Mouse (Mus musculus) adrenal gland, adult 2 months (tissue): Measurements from ENCODE around the gene Ptprm. TPM values are rescaled to one million over a fixed set of nuclear protein-coding genes. Genes with fewer than 3 reads are reported as not detected.

Experiments used
- DNase-seq: peaks from one replicate; pipeline ENCODE4 v3.0.0; 2021
- polyA plus RNA-seq: library from polyadenylated mRNA; depleted of rRNA; stranded (reverse); fragments of >200 nt; gene quantifications from 2 replicates; pipeline ENCODE4 v1.2.3, GENCODE M21; 2012
- total RNA-seq, 2 experiments: library from RNA; stranded (reverse); gene quantifications; 2 replicates each; pipeline ENCODE4 v1.2.3; 2021

Gene Ptprm
- total and polyA plus RNA-seq, 3 experiments = 8.6 to 33.3 (median 27.8) TPM

GRCm38 (mm10) chr17:67215326-67215725 is 138.9 kb downstream of the Ptprm start:
- no peak for DNase-seq

- DNase-seq = peak; percentile 30
Measured at GRCm38 (mm10) chr17:67213711-67214110, 140.5 kb downstream of the Ptprm start.

GRCm38 (mm10) chr17:67209676-67210344 is 144.4 kb downstream of the Ptprm start:
- DNase-seq = peak; percentile 14

GRCm38 (mm10) chr17:67208600-67208999 is 145.7 kb downstream of the Ptprm start:
- no peak for DNase-seq

- DNase-seq = no peak
Measured at GRCm38 (mm10) chr17:67206984-67207383, 147.3 kb downstream of the Ptprm start.

GRCm38 (mm10) chr17:67201151-67201550 is 153.1 kb downstream of the Ptprm start:
- no peak for DNase-seq

GRCm38 (mm10) chr17:67193728-67194127 is 160.5 kb downstream of the Ptprm start:
- no peak for DNase-seq

- no peak for DNase-seq
Measured at GRCm38 (mm10) chr17:67188514-67188913, 165.7 kb downstream of the Ptprm start.

- DNase-seq = no peak
Measured at GRCm38 (mm10) chr17:67186879-67187278, 167.4 kb downstream of the Ptprm start.

- no peak for DNase-seq
Measured at GRCm38 (mm10) chr17:67185942-67186341, 168.3 kb downstream of the Ptprm start.

GRCm38 (mm10) chr17:67179446-67179845 is 174.8 kb downstream of the Ptprm start:
- no peak for DNase-seq

GRCm38 (mm10) chr17:67178686-67179265 is 175.5 kb downstream of the Ptprm start:
- DNase-seq = peak; percentile 49

GRCm38 (mm10) chr17:67175836-67176235 is 178.4 kb downstream of the Ptprm start:
- peak; percentile 56 for DNase-seq

- peak; percentile 23 for DNase-seq
Measured at GRCm38 (mm10) chr17:67171353-67171752, 182.9 kb downstream of the Ptprm start.

GRCm38 (mm10) chr17:67170696-67171095 is 183.6 kb downstream of the Ptprm start:
- peak; percentile 47 for DNase-seq

GRCm38 (mm10) chr17:67165876-67166275 is 188.4 kb downstream of the Ptprm start:
- no peak for DNase-seq

GRCm38 (mm10) chr17:67159611-67160010 is 194.6 kb downstream of the Ptprm start:
- DNase-seq = peak; percentile 34

- no peak for DNase-seq
Measured at GRCm38 (mm10) chr17:67157089-67157752, 197.0 kb downstream of the Ptprm start.

- no peak for DNase-seq
Measured at GRCm38 (mm10) chr17:67152218-67152617, 202.0 kb downstream of the Ptprm start.

GRCm38 (mm10) chr17:67150441-67150840 is 203.8 kb downstream of the Ptprm start:
- no peak for DNase-seq

- DNase-seq = no peak
Measured at GRCm38 (mm10) chr17:67142183-67142756, 212.0 kb downstream of the Ptprm start.

- no peak for DNase-seq
Measured at GRCm38 (mm10) chr17:67140502-67140901, 213.8 kb downstream of the Ptprm start.

- no peak for DNase-seq
Measured at GRCm38 (mm10) chr17:67138981-67139380, 215.3 kb downstream of the Ptprm start.
